Mouse (Mus musculus): Measurements from ENCODE around the gene Boc. TPM values are rescaled to one million over a fixed set of nuclear protein-coding genes. Genes with fewer than 3 reads are reported as not detected.

The Boc gene
- polyA plus RNA-seq, 1 experiment from 2014 or later = 14.2 TPM

- Histone ChIP-seq H3K4me3 (ENCODE audit: low read depth, low read length) (no peak overlapping the region), H3K27ac (ENCODE audit: low read depth) (no peak overlapping the region), H3K36me3 (ENCODE audit: control insufficient read depth, insufficient read depth, low read length) (peaks cover 58% of the 10 kb centered on the region), H3K4me1 (replicated peaks; ENCODE audit: control insufficient read depth, insufficient read depth, low read length) (no peaks in the 10 kb centered on the region; the same call in 1 of the 2 replicates), H3K4me2 (ENCODE audit: low read length) (no peak overlapping the region), H3K9ac (ENCODE audit: low read length) (no peak overlapping the region), H3K27me3 (replicated peaks; ENCODE audit: control insufficient read depth, insufficient read depth, low read length) (no peaks in the 10 kb centered on the region), H3K9me3 (ENCODE audit: control insufficient read depth, low read length) (no peaks in the 10 kb centered on the region)
- ATAC-seq (replicated peaks; ENCODE audit: low FRiP score, low TSS enrichment, low read depth) = no peak
- no peak for DNase-seq (ENCODE audit: low spot score)
- WGBS = 85% methylated on average over 9 of the region's 9 CpGs
Measured at GRCm38 (mm10) chr16:44486612-44487011, 72.1 kb downstream of the Boc start.

- Histone ChIP-seq H3K4me3 (ENCODE audit: low read depth, low read length) (no peak overlapping the region), H3K4me1 (replicated peaks; ENCODE audit: control insufficient read depth, insufficient read depth, low read length) (peaks cover 6% of the 10 kb centered on the region; the same call in 1 of the 2 replicates), H3K9ac (ENCODE audit: low read length) (no peak overlapping the region), H3K27ac (ENCODE audit: low read depth) (no peak overlapping the region), H3K9me3 (ENCODE audit: control insufficient read depth, low read length) (no peaks in the 10 kb centered on the region), H3K27me3 (replicated peaks; ENCODE audit: control insufficient read depth, insufficient read depth, low read length) (no peaks in the 10 kb centered on the region), H3K36me3 (ENCODE audit: control insufficient read depth, insufficient read depth, low read length) (peaks cover 49% of the 10 kb centered on the region), H3K4me2 (ENCODE audit: low read length) (no peak overlapping the region)
- DNase-seq (ENCODE audit: low spot score) = no peak
- no peak for ATAC-seq (replicated peaks; ENCODE audit: low FRiP score, low TSS enrichment, low read depth)
- 87% methylated on average over 8 of the region's 8 CpGs for WGBS
Measured at GRCm38 (mm10) chr16:44485691-44486090, 73.0 kb downstream of the Boc start.

DNA sequence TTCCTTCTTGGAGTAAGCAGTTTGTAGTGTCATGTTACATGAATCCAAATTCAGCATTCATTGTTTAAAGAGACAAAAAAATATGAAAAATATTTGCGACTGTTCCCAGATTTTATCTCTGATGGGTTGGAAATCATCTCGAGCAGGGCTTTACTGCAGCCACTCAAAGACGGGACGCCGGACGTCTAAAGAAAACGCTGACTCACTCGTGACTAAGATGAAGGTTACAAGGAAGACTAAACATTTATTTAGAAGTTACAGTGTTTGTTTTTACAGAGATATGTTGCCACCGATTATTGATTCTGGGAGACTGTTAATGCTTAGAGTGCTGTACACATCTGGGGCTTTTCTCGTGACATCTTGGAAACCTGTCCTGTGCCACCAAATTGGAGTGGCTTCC lies 73.9 kb downstream of the Boc start:
- DNase-seq (ENCODE audit: low spot score) (no peak), ATAC-seq (replicated peaks; ENCODE audit: low FRiP score, low TSS enrichment, low read depth) (no peak)
- Histone ChIP-seq H3K27ac (ENCODE audit: low read depth) (no peak overlapping the region), H3K4me3 (ENCODE audit: low read depth, low read length) (no peak overlapping the region), H3K27me3 (replicated peaks; ENCODE audit: control insufficient read depth, insufficient read depth, low read length) (no peaks in the 10 kb centered on the region), H3K9me3 (ENCODE audit: control insufficient read depth, low read length) (no peaks in the 10 kb centered on the region), H3K4me1 (replicated peaks; ENCODE audit: control insufficient read depth, insufficient read depth, low read length) (peaks cover 8% of the 10 kb centered on the region; the same call in 1 of the 2 replicates), H3K9ac (ENCODE audit: low read length) (no peak overlapping the region), H3K4me2 (ENCODE audit: low read length) (no peak overlapping the region), H3K36me3 (ENCODE audit: control insufficient read depth, insufficient read depth, low read length) (peaks cover 42% of the 10 kb centered on the region)
- 73% methylated on average over 10 of the region's 10 CpGs for WGBS

GRCm38 (mm10) chr16:44484079-44484478 lies 74.6 kb downstream of the Boc start:
- Histone ChIP-seq H3K27ac (ENCODE audit: low read depth) (no peak overlapping the region), H3K36me3 (ENCODE audit: control insufficient read depth, insufficient read depth, low read length) (peaks cover 36% of the 10 kb centered on the region), H3K9ac (ENCODE audit: low read length) (no peak overlapping the region), H3K4me3 (ENCODE audit: low read depth, low read length) (no peak overlapping the region), H3K27me3 (replicated peaks; ENCODE audit: control insufficient read depth, insufficient read depth, low read length) (no peaks in the 10 kb centered on the region), H3K9me3 (ENCODE audit: control insufficient read depth, low read length) (no peaks in the 10 kb centered on the region), H3K4me2 (ENCODE audit: low read length) (no peak overlapping the region), H3K4me1 (replicated peaks; ENCODE audit: control insufficient read depth, insufficient read depth, low read length) (peaks cover 8% of the 10 kb centered on the region; the same call in 1 of the 2 replicates)
- DNase-seq (ENCODE audit: low spot score) = peak; percentile 96
- ATAC-seq (replicated peaks; ENCODE audit: low FRiP score, low TSS enrichment, low read depth) = no peak; the same call in 1 of the 2 replicates
- 8% methylated on average over 7 of the region's 7 CpGs for WGBS

DNA sequence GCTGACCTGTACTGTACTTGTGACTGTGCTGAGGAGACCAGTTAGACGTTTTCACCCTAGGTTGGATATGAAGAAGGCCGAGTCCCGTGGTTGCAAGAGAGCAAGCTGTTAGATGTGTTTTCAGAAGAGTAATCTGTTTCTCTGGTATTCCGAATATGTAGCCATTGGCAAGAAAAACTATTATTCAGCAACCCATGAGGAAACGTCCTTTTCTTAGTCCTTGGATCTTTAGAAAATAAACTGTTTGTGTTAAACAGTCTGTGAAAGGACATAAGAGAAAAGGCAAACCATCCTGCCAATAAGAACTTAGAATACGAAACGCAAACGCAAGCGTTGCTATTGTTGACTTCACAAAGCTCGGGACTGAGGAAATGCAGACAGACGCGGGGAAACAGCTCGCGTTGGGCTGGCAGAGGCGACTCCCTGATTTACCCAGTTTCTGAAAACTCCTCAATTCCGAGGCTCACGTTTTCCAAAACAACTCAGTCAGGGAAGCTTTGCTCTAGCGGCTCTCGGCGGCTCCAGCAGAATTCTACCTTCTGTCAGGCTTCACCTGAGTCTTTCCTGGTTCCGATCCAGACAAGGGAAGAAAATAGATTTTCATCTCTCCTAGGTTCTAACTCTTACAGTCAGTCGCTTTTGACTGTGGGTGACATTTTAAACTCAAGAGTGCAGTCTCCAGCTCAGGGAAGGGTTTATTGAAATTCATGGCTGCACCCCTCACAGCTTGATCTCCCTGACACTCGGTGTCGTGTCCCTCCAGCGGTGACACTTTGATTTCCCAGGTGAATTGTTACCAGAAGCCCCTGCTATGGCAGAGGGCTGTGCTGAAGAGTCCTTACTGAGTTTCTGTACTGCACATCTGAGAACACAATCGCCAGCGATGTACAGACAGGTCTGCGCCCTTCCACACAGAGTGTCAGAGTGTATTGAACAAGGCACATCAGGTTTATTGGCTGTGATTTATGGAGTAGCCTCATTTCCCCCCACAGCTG lies 76.8 kb downstream of the Boc start:
- no peak overlapping the region for H3K9ac ChIP-seq (ENCODE audit: low read length)
- 0 out of 2 replicates have a peak overlapping the region, but pooled peaks have one; percentile 30 for H3K27ac ChIP-seq (ENCODE audit: low read depth)
- no peak for DNase-seq (ENCODE audit: low spot score)
- WGBS = 43% methylated on average over 28 of the region's 28 CpGs
- H3K4me3 ChIP-seq (ENCODE audit: low read depth, low read length) = no peak overlapping the region
- H3K4me1 ChIP-seq (replicated peaks; ENCODE audit: control insufficient read depth, insufficient read depth, low read length) = peaks cover 8% of the 10 kb centered on the region; the same call in 1 of the 2 replicates
- no peaks in the 10 kb centered on the region for H3K27me3 ChIP-seq (replicated peaks; ENCODE audit: control insufficient read depth, insufficient read depth, low read length)
- H3K9me3 ChIP-seq (ENCODE audit: control insufficient read depth, low read length) = no peaks in the 10 kb centered on the region
- no peak for ATAC-seq (replicated peaks; ENCODE audit: low FRiP score, low TSS enrichment, low read depth)
- H3K4me2 ChIP-seq (ENCODE audit: low read length) = no peak overlapping the region
- H3K36me3 ChIP-seq (ENCODE audit: control insufficient read depth, insufficient read depth, low read length) = peaks cover 14% of the 10 kb centered on the region

GRCm38 (mm10) chr16:44480616-44481015 lies 78.1 kb downstream of the Boc start:
- 41% methylated on average over 7 of the region's 7 CpGs for WGBS

DNA sequence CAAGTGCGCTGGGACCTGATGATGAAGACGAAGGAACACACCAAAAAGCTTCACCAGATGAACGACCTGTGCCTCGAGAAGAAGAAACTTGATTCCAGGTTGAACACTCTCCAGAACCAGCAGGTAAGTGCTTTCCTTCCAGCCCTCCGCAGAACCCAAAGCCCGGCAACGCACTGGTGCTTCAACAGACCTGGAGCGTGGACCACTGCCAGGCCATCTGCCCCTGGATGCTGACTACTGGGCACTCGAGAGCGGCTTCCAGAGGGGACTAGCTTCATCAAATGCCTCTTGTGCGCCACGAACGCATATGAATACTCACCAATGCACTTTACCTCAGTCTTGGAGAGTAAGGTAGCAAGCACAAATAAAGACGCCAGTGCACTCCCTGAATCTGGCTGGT lies 78.8 kb downstream of the Boc start:
- DNase-seq (ENCODE audit: low spot score) (peak; percentile 48), ATAC-seq (replicated peaks; ENCODE audit: low FRiP score, low TSS enrichment, low read depth) (no peak)
- Histone ChIP-seq H3K4me3 (ENCODE audit: low read depth, low read length) (no peak overlapping the region), H3K27me3 (replicated peaks; ENCODE audit: control insufficient read depth, insufficient read depth, low read length) (no peaks in the 10 kb centered on the region), H3K27ac (ENCODE audit: low read depth) (no peak overlapping the region), H3K4me1 (replicated peaks; ENCODE audit: control insufficient read depth, insufficient read depth, low read length) (peaks cover 8% of the 10 kb centered on the region; the same call in 1 of the 2 replicates), H3K9me3 (ENCODE audit: control insufficient read depth, low read length) (no peaks in the 10 kb centered on the region), H3K4me2 (ENCODE audit: low read length) (no peak overlapping the region), H3K36me3 (ENCODE audit: control insufficient read depth, insufficient read depth, low read length) (no peaks in the 10 kb centered on the region), H3K9ac (ENCODE audit: low read length) (no peak overlapping the region)
- WGBS = 85% methylated on average over 14 of the region's 14 CpGs

More at GRCm38 (mm10) chr16:44480616-44481015, 78.1 kb downstream of the Boc start:
- 0 out of 2 replicates have a peak, but pooled peaks cover 3% of the 10 kb centered on the region for H3K36me3 ChIP-seq (ENCODE audit: control insufficient read depth, insufficient read depth, low read length)
- H3K27me3 ChIP-seq (replicated peaks; ENCODE audit: control insufficient read depth, insufficient read depth, low read length) = no peaks in the 10 kb centered on the region
- H3K27ac ChIP-seq (ENCODE audit: low read depth) = no peak overlapping the region
- peaks cover 8% of the 10 kb centered on the region; the same call in 1 of the 2 replicates for H3K4me1 ChIP-seq (replicated peaks; ENCODE audit: control insufficient read depth, insufficient read depth, low read length)
- no peaks in the 10 kb centered on the region for H3K9me3 ChIP-seq (ENCODE audit: control insufficient read depth, low read length)
- no peak overlapping the region for H3K4me3 ChIP-seq (ENCODE audit: low read depth, low read length)
- no peak overlapping the region for H3K4me2 ChIP-seq (ENCODE audit: low read length)
- no peak overlapping the region for H3K9ac ChIP-seq (ENCODE audit: low read length)
- DNase-seq (ENCODE audit: low spot score) (no peak), ATAC-seq (replicated peaks; ENCODE audit: low FRiP score, low TSS enrichment, low read depth) (no peak; the same call in 1 of the 2 replicates)

GRCm38 (mm10) chr16:44478767-44479166 lies 79.9 kb downstream of the Boc start:
- H3K27ac ChIP-seq (ENCODE audit: low read depth) = no peak overlapping the region
- WGBS = 38% methylated on average over 18 of the region's 18 CpGs
- 0 out of 2 replicates have a peak overlapping the region, but pooled peaks have one; percentile 2 for H3K4me2 ChIP-seq (ENCODE audit: low read length)
- no peaks in the 10 kb centered on the region for H3K9me3 ChIP-seq (ENCODE audit: control insufficient read depth, low read length)
- no peak overlapping the region for H3K9ac ChIP-seq (ENCODE audit: low read length)
- ATAC-seq (replicated peaks; ENCODE audit: low FRiP score, low TSS enrichment, low read depth) (no peak), DNase-seq (ENCODE audit: low spot score) (peak; percentile 48)
- peaks cover 8% of the 10 kb centered on the region; the same call in 1 of the 2 replicates for H3K4me1 ChIP-seq (replicated peaks; ENCODE audit: control insufficient read depth, insufficient read depth, low read length)
- no peak overlapping the region for H3K4me3 ChIP-seq (ENCODE audit: low read depth, low read length)
- no peaks in the 10 kb centered on the region for H3K36me3 ChIP-seq (ENCODE audit: control insufficient read depth, insufficient read depth, low read length)
- no peaks in the 10 kb centered on the region for H3K27me3 ChIP-seq (replicated peaks; ENCODE audit: control insufficient read depth, insufficient read depth, low read length)

Data from intestine, embryonic 14.5 days (tissue).